Mouse (Mus musculus): ENCODE measurements at regions not wholly inside any gene's neighbourhood (a gene's known extent, or its start where the extent isn't known, plus 50 kb on each side); places are given as distances from the start of the nearest gene placed in this dataset.
A peak's percentile ranks its signal among the peaks of the same experiment; 100 is the strongest.

GRCm38 (mm10) chr19:27147404-27147803 is 68.9 kb upstream of the Vldlr start:
- no peak for ATAC-seq (ENCODE audit: low read depth)
- H3K27me3 ChIP-seq (ENCODE audit: control insufficient read depth, insufficient read depth, low read depth, low read length): no peaks in the 10 kb centered on the region
- H3K9me3 ChIP-seq (ENCODE audit: control insufficient read depth, low read length): no peaks in the 10 kb centered on the region
- no peak overlapping the region for H3K9ac ChIP-seq (ENCODE audit: low read length)
- no peak overlapping the region for H3K4me2 ChIP-seq (ENCODE audit: low read depth, low read length)
- H3K27ac ChIP-seq (ENCODE audit: low read length): no peak overlapping the region
- no peak overlapping the region for H3K4me3 ChIP-seq (ENCODE audit: low read length)
- H3K36me3 ChIP-seq (ENCODE audit: control insufficient read depth, insufficient read depth, low read length): no peaks in the 10 kb centered on the region
- 43% methylated on average over 12 of the region's 12 CpGs for WGBS
- peaks cover 11% of the 10 kb centered on the region for H3K4me1 ChIP-seq (replicated peaks; ENCODE audit: control insufficient read depth, insufficient read depth, low read length)

GRCm38 (mm10) chr19:27148330-27148729 is 68.0 kb upstream of the Vldlr start:
- H3K36me3 ChIP-seq (ENCODE audit: control insufficient read depth, insufficient read depth, low read length): no peaks in the 10 kb centered on the region
- no peak overlapping the region for H3K9ac ChIP-seq (ENCODE audit: low read length)
- H3K4me3 ChIP-seq (ENCODE audit: low read length): no peak overlapping the region
- no peaks in the 10 kb centered on the region for H3K27me3 ChIP-seq (ENCODE audit: control insufficient read depth, insufficient read depth, low read depth, low read length)
- H3K4me1 ChIP-seq (replicated peaks; ENCODE audit: control insufficient read depth, insufficient read depth, low read length): peaks cover 11% of the 10 kb centered on the region
- ATAC-seq (ENCODE audit: low read depth): peak; percentile 69
- H3K9me3 ChIP-seq (ENCODE audit: control insufficient read depth, low read length): no peaks in the 10 kb centered on the region
- H3K4me2 ChIP-seq (ENCODE audit: low read depth, low read length): no peak overlapping the region
- WGBS: 42% methylated on average over 5 of the region's 5 CpGs
- 0 out of 2 replicates have a peak overlapping the region, but pooled peaks have one; percentile 10 for H3K27ac ChIP-seq (ENCODE audit: low read length)

DNA sequence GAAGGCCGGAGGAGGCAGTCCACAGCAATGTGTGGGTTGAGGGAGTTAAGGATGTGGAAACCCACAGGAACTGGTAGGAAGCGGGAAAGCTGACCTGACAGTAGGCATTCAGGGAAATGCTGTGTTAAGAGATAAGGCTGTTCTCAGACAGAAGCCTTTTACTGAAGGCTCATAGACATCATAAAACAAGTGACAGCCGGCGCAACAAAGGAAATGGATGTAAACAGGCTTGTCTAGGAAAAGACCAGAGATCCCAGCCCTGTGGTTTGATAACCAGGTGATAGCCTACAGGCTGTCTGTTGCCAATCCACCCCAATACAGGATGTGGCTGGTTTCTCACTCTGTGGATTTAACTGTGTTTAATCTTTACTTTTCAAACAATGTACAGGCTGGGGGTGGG is 66.7 kb upstream of the Vldlr start:
- no peaks in the 10 kb centered on the region for H3K36me3 ChIP-seq (ENCODE audit: control insufficient read depth, insufficient read depth, low read length)
- H3K4me3 ChIP-seq (ENCODE audit: low read length): no peak overlapping the region
- H3K27ac ChIP-seq (ENCODE audit: low read length): no peak overlapping the region
- WGBS: 50% methylated on average over 4 of the region's 4 CpGs
- no peak overlapping the region for H3K9ac ChIP-seq (ENCODE audit: low read length)
- peak; percentile 30; the same call in 1 of the 2 replicates for ATAC-seq (ENCODE audit: low read depth)
- H3K9me3 ChIP-seq (ENCODE audit: control insufficient read depth, low read length): no peaks in the 10 kb centered on the region
- H3K4me2 ChIP-seq (ENCODE audit: low read depth, low read length): no peak overlapping the region
- no peaks in the 10 kb centered on the region for H3K27me3 ChIP-seq (ENCODE audit: control insufficient read depth, insufficient read depth, low read depth, low read length)
- peaks cover 11% of the 10 kb centered on the region for H3K4me1 ChIP-seq (replicated peaks; ENCODE audit: control insufficient read depth, insufficient read depth, low read length)

- Histone ChIP-seq H3K4me2 (ENCODE audit: low read depth, low read length) (no peak overlapping the region), H3K36me3 (ENCODE audit: control insufficient read depth, insufficient read depth, low read length) (no peaks in the 10 kb centered on the region), H3K9ac (ENCODE audit: low read length) (no peak overlapping the region), H3K9me3 (ENCODE audit: control insufficient read depth, low read length) (no peaks in the 10 kb centered on the region), H3K27ac (ENCODE audit: low read length) (no peak overlapping the region), H3K27me3 (ENCODE audit: control insufficient read depth, insufficient read depth, low read depth, low read length) (no peaks in the 10 kb centered on the region), H3K4me3 (ENCODE audit: low read length) (no peak overlapping the region), H3K4me1 (replicated peaks; ENCODE audit: control insufficient read depth, insufficient read depth, low read length) (no peaks in the 10 kb centered on the region)
- WGBS: 52% methylated on average over 4 of the region's 4 CpGs
- no peak for ATAC-seq (ENCODE audit: low read depth)
Measured at GRCm38 (mm10) chr19:27161933-27162332, 54.4 kb upstream of the Vldlr start.
